Mouse (Mus musculus) hindbrain, embryonic 14.5 days (tissue): ENCODE measurements around the gene Tyw1. TPM values are rescaled to one million over a fixed set of nuclear protein-coding genes. Genes with fewer than 3 reads are reported as not detected.

Experiments
- ATAC-seq: fragments of 200-750 bp; cut with Nextera tagmentation; 2 replicates; pipeline ENCODE4 v1.8.0; 2017; ENCODE audit warnings: moderate number of reproducible peaks, mild to moderate bottlenecking, moderate TSS enrichment, moderate library complexity; ENCODE audit not compliant: low FRiP score
- DNase-seq: peaks from one replicate; pipeline ENCODE4 v3.0.0-alpha.2; 2015; ENCODE audit warnings: low spot score
- H3K27ac ChIP-seq: fragments of 300-500 bp; sonication (generic); 2 replicates; pipeline ENCODE4 v1.5.1; 2014; ENCODE audit warnings: mild to moderate bottlenecking, moderate library complexity
- H3K27me3 ChIP-seq: fragments of 300-500 bp; sonication (generic); 2 replicates; pipeline ENCODE4 v1.6.1; 2014; ENCODE audit warnings: mild to moderate bottlenecking, low read length, mixed read lengths; ENCODE audit not compliant: control insufficient read depth, insufficient read depth
- H3K36me3 ChIP-seq: fragments of 300-500 bp; sonication (generic); replicated peaks from 2 replicates; pipeline ENCODE4 v1.6.1; 2014; ENCODE audit not compliant: control insufficient read depth, insufficient read depth
- H3K4me1 ChIP-seq: fragments of 300-500 bp; sonication (generic); replicated peaks from 2 replicates; pipeline ENCODE4 v1.6.1; 2014; ENCODE audit warnings: antibody characterized with exemption, low read length, mixed read lengths; ENCODE audit not compliant: control insufficient read depth, insufficient read depth
- H3K4me2 ChIP-seq: fragments of 300-500 bp; sonication (generic); replicated peaks from 2 replicates; pipeline ENCODE4 v1.6.1; 2014; ENCODE audit warnings: mild to moderate bottlenecking, moderate library complexity
- H3K4me3 ChIP-seq: fragments of 300-500 bp; sonication (generic); replicated peaks from 2 replicates; pipeline ENCODE4 v1.5.1; 2014; ENCODE audit warnings: mild to moderate bottlenecking, low read length
- H3K9ac ChIP-seq: fragments of 300-500 bp; sonication (generic); 2 replicates; pipeline ENCODE4 v1.6.1; 2014
- H3K9me3 ChIP-seq: fragments of 300-500 bp; sonication (generic); 2 replicates; pipeline ENCODE4 v1.6.1; 2016; ENCODE audit warnings: low read length; ENCODE audit not compliant: control insufficient read depth
- WGBS: fragments of 180-500 bp; shearing (Covaris S2); extraction: QIAGEN DNeasy Blood & Tissue Kit; methylation state at CpG from one replicate; pipeline ENCODE4 v1.1.7; 2014; 5-methylcytosine and 5-hydroxymethylcytosine counted together
- polyA plus RNA-seq: library from polyadenylated mRNA; unstranded; fragments of >200 nt; fragmentation: Nextera tagmentation; extraction: Ambion mirVana; gene quantifications from 2 replicates; pipeline ENCODE4 v1.2.1, GENCODE M21; 2014

The Tyw1 gene
- polyA plus RNA-seq, 1 experiment from 2014 or later: 20.8 TPM

DNA sequence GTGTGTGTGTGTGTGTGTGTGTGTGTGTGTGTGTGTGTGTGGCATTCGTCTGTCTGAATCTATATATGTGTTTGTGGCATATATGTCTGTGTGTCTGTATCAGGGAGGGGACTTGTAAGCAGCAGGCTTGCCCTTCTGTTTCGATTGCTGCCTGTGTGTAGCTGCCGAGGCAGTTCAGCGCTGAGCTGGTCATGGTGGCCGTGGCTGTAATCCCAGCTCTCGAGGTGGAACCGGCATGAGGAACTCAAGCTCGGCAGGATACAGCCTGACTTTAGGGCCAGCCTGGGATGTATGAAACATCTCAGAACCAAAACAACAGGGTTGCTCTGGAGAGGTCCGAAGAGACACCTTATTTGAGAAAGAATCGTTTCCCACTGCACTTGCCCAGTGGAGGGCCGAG, 78.6 kb downstream of the Tyw1 start:
- 89% methylated on average over 11 of the region's 11 CpGs for WGBS
- Histone ChIP-seq H3K4me3 (no peak overlapping the region), H3K9me3 (no peaks in the 10 kb centered on the region), H3K27me3 (no peaks in the 10 kb centered on the region), H3K27ac (no peak overlapping the region), H3K4me2 (no peak overlapping the region), H3K36me3 (peaks cover 31% of the 10 kb centered on the region), H3K4me1 (no peaks in the 10 kb centered on the region), H3K9ac (no peak overlapping the region)
- ATAC-seq: no peak
- no peak for DNase-seq

DNA sequence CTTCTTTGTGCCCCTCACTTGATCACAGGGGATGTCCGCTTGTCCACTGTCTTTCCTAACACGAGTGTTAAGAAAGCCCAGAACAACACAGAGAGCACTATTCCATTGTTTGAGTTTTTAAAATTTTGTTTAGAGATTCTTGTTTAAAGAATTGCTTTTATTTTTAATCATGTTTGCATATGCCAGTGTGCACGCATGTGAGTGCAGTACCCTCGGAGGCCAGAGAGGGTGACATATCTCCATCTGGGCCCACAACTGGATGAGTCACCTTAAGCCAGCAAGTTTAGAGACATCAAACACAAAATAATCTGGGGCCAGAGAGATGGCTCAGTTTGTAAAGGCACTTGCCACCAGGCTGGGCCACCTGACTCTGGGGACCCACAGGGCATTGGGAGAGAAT, 80.0 kb downstream of the Tyw1 start:
- Histone ChIP-seq H3K27ac (no peak overlapping the region), H3K27me3 (no peaks in the 10 kb centered on the region), H3K4me2 (no peak overlapping the region), H3K4me3 (no peak overlapping the region), H3K9me3 (no peaks in the 10 kb centered on the region), H3K4me1 (no peaks in the 10 kb centered on the region), H3K36me3 (peaks cover 28% of the 10 kb centered on the region), H3K9ac (no peak overlapping the region)
- 99% methylated on average over 4 of the region's 4 CpGs for WGBS
- ATAC-seq (no peak), DNase-seq (no peak)

- 96% methylated on average over 15 of the region's 15 CpGs for WGBS
- Histone ChIP-seq H3K4me3 (no peak overlapping the region), H3K4me2 (no peak overlapping the region), H3K36me3 (peaks cover 36% of the 10 kb centered on the region), H3K9me3 (no peaks in the 10 kb centered on the region), H3K4me1 (no peaks in the 10 kb centered on the region), H3K27me3 (no peaks in the 10 kb centered on the region), H3K27ac (no peak overlapping the region), H3K9ac (no peak overlapping the region)
- DNase-seq: no peak
- ATAC-seq: no peak
These were observed 85.2 kb downstream of the Tyw1 start for GRCm38 (mm10) chr5:130340656-130341055.

GRCm38 (mm10) chr5:130344999-130345398, 89.6 kb downstream of the Tyw1 start:
- Histone ChIP-seq H3K36me3 (peaks cover 19% of the 10 kb centered on the region), H3K9me3 (peaks cover 4% of the 10 kb centered on the region; the same call in 1 of the 2 replicates), H3K4me3 (no peak overlapping the region), H3K4me2 (no peak overlapping the region), H3K4me1 (no peaks in the 10 kb centered on the region), H3K27me3 (no peaks in the 10 kb centered on the region), H3K9ac (no peak overlapping the region), H3K27ac (no peak overlapping the region)
- no peak for DNase-seq
- ATAC-seq: no peak
- WGBS: 97% methylated on average over 7 of the region's 7 CpGs

GRCm38 (mm10) chr5:130345871-130346270, 90.5 kb downstream of the Tyw1 start:
- ATAC-seq (no peak), DNase-seq (no peak)
- no peaks in the 10 kb centered on the region for H3K27me3 ChIP-seq
- WGBS: 91% methylated on average over 2 of the region's 2 CpGs
- no peaks in the 10 kb centered on the region for H3K4me1 ChIP-seq
- no peak overlapping the region for H3K4me2 ChIP-seq
- H3K27ac ChIP-seq: no peak overlapping the region
- no peak overlapping the region for H3K4me3 ChIP-seq
- H3K9me3 ChIP-seq: peaks cover 4% of the 10 kb centered on the region; the same call in 1 of the 2 replicates
- peaks cover 15% of the 10 kb centered on the region for H3K36me3 ChIP-seq
- H3K9ac ChIP-seq: no peak overlapping the region

- ATAC-seq: no peak
These were observed 99.8 kb downstream of the Tyw1 start for GRCm38 (mm10) chr5:130355223-130355622.

GRCm38 (mm10) chr5:130363111-130363510, 107.7 kb downstream of the Tyw1 start:
- Histone ChIP-seq H3K27me3 (no peaks in the 10 kb centered on the region), H3K9ac (no peak overlapping the region), H3K4me1 (no peaks in the 10 kb centered on the region), H3K27ac (no peak overlapping the region), H3K36me3 (no peaks in the 10 kb centered on the region), H3K4me2 (no peak overlapping the region), H3K4me3 (no peak overlapping the region), H3K9me3 (no peaks in the 10 kb centered on the region)
- WGBS: 53% methylated on average over 4 of the region's 4 CpGs
- DNase-seq (no peak), ATAC-seq (no peak)

More at GRCm38 (mm10) chr5:130355223-130355622, 99.8 kb downstream of the Tyw1 start:
- 64% methylated on average over 7 of the region's 7 CpGs for WGBS
- Histone ChIP-seq H3K27ac (no peak overlapping the region), H3K4me1 (no peaks in the 10 kb centered on the region), H3K9ac (no peak overlapping the region), H3K4me2 (no peak overlapping the region), H3K27me3 (no peaks in the 10 kb centered on the region), H3K4me3 (no peak overlapping the region), H3K9me3 (no peaks in the 10 kb centered on the region), H3K36me3 (no peaks in the 10 kb centered on the region)
- no peak for DNase-seq

DNA sequence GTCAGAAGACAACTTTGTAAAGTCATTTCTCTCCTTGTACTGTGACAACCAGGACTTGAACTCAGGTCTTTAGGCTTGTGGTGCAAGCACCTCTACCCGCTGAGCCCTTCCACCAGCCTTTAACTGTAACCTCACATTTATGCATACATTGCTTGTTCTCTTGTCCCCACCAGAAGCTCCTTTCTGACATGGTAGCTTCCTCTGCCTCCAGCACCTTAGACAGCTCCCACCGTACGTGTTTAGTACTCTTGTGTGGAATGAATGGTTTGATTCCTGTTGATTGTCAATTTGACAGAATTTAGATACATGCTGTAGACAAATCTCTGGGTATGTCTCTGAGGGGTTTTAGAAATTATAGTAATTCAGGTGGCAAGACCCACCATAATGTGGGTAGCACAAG, 108.4 kb downstream of the Tyw1 start:
- WGBS: 52% methylated on average over 3 of the region's 3 CpGs
- Histone ChIP-seq H3K27ac (no peak overlapping the region), H3K27me3 (no peaks in the 10 kb centered on the region), H3K4me3 (no peak overlapping the region), H3K9me3 (no peaks in the 10 kb centered on the region), H3K36me3 (no peaks in the 10 kb centered on the region), H3K9ac (no peak overlapping the region), H3K4me1 (no peaks in the 10 kb centered on the region), H3K4me2 (no peak overlapping the region)
- ATAC-seq (no peak), DNase-seq (no peak)

DNA sequence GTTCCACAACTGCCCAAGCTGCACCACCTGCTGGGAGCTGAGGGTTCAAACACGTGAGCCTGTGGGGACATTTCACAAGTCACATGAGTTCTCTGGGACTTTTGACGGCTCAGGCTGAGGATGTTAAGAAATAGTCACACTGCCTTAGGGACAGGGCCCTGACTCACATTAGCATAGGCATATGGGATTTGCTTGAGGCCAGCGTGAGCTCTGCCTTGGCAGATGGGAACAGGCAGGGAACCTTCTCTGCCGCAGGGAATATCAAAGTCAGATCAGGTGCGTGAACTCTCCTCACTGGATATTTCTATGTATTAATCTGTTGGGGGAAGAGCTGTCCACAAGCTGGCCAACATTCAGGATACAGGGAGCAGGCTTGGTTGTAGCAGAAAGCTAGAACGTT, 112.8 kb downstream of the Tyw1 start:
- Histone ChIP-seq H3K36me3 (no peaks in the 10 kb centered on the region), H3K27ac (no peak overlapping the region), H3K4me1 (no peaks in the 10 kb centered on the region), H3K27me3 (no peaks in the 10 kb centered on the region), H3K9me3 (no peaks in the 10 kb centered on the region), H3K9ac (no peak overlapping the region), H3K4me3 (no peak overlapping the region), H3K4me2 (no peak overlapping the region)
- 81% methylated on average over 6 of the region's 6 CpGs for WGBS
- ATAC-seq (no peak), DNase-seq (no peak)

DNA sequence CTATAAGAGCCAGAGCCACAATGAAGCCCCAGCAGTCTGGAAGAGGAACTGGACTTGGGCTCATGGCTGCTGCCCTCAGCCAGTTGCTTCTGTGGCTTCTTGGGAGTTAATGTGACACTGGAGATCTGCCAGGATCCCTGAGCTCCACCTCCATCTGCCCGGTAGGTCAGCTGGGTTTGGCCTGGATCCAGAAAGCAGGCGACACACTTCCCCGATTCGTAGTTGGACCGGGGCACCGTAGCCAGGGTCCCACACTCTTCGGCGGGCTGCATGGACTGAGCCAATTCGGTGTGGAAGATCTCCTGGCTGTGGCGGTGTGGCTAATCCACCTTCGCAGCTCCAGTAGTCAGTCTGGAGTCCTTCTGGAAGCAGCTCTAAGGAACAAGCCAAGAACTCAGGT, 113.8 kb downstream of the Tyw1 start, which contains the start of gene Caln1:
TSS of gene Caln1 (plus strand) at position 219 of the 400 bp plus-strand sequence.
- DNase-seq (no peak), ATAC-seq (no peak)
- WGBS: 63% methylated on average over 11 of the region's 11 CpGs
- Histone ChIP-seq H3K27me3 (no peaks in the 10 kb centered on the region), H3K4me3 (no peak within 1 kb of the TSS), H3K36me3 (no peaks in the 10 kb centered on the region), H3K4me2 (no peak within 1 kb of the TSS), H3K9me3 (no peaks in the 10 kb centered on the region), H3K4me1 (no peaks in the 10 kb centered on the region), H3K27ac (no peak within 1 kb of the TSS), H3K9ac (no peak within 1 kb of the TSS)
